Mouse (Mus musculus) kidney, postnatal 36 days (tissue): ENCODE measurements around the gene Lrrc32.
A peak's percentile ranks its signal among the peaks of the same experiment; 100 is the strongest.

Experiments
- DNase-seq, 2 experiments: peaks; one replicate each; pipeline ENCODE4 v3.0.0; 2021 to 2022; ENCODE audit warnings: mixed read lengths in 2 of 2

Gene Lrrc32

DNA sequence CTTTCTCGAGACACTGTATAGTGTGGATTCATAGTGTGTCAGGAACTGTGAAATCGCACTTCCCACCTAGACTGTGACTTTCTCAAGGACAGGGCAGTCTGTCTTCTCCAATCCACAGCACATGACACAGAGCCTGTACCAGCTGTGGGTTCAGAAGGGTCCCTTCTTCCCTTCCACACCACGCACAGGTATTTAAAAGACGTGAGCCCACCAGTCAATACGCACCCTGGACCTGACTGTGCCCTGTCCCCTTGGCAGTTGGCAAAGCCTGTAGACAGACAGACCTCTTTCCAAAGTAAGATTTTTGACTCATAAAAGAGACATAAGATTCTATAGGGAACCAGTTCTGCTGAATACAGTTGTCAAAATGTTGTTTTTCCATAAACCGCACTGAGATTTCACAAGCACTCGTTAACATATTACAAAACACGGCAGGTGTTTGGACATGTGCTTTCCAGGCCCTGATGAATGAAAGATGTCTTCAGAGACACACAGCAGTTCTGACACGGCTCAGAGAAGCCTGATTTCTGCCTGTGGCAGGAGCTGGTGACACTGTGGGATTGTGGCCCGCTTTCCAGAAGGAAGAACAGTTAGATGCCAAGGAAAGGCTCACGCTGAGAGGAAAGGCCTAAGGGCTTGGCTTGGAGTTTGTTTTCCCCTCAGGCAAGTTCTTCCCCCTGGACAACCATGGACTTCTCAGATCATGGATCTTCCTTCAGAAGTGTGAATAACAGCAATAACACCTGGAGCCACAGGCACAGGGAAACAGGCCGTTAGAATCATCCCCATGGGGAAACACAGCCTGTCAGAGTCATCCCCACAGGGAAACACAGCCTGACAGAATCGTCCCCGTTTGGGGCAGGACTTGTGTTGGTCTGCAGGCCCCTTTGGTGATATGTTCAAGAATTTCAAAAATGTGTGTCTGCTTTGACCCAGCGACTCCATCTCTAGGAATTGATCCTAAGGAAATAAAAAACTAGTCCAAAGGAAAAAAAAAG lies 22.2 kb downstream of the Lrrc32 start:
- no peak for DNase-seq

DNA sequence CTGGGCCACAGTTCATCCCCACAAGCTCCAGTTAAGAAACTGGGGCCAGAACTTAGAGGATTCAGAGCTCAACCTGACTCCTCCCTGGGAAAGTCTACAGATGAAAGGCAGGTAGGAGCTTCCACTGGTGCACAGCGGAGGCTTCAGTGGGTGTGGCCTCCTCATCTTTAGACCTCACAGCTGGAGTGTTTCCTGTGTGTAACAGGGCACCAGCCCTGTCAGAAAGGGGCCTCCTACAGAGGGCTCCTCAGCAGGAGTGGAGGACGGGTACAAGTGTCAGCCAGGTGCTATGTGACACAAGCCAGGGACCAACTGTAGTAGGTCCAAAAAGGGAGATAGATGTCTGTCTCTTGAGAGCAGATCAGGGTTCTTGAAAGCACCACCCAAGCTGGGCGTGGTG lies 24.2 kb downstream of the Lrrc32 start:
- no peak for DNase-seq

DNA sequence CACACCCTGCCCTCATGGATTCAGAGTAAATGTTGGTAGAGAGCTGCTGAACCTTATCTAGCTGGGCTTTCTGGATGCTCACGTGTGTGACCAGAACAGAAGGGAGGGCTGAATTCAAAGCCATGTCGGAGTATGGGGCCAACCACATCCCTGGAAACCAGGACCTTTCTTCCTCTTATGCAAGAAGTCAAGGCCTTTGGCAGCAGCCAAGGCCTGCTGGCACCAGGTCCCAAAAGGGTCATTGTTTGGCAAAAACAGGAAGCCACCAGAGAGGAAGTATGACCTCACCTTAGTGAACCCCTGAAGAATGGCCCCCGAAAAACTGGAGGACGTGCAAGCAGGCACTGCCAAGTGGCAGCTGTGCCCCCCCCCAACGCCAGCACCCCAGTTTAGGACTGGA lies 33.5 kb downstream of the Lrrc32 start:
- DNase-seq = peak; percentile 71 to 73

DNA sequence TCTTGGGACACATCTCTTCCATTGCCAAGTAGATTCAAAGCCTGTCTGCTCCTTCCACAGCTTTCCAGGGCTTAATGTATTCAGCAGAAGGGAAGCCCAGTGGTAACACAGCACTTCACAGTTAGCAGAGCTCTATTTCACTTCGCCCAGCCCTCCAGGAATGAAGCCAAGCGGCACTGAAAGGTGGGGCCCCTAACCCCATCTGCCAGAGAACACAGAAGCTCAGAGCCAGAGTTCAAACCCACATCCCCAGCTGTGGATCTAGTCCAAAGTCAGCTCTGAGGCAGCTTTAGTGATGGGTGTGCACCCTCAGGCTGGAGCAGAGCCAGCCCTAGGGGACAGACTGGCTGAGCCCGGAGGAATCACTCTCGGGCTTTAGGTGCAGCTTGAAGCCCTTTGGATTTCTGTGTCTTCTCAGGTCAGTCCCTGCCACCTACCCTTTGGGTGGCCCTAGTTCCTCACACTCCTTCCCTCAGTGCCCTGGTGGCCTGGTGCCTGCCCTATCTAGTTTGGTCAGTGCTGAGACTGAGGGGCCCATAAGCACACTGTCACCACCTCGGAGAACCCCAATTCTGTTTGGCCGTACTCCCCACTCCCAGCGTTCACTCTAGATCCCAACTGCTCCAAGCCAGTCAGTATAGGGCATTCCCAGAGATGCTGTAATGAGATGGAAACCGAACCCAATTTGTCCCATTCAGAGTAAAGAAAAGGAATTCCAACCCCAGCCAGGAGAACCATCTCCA lies 34.2 kb downstream of the Lrrc32 start:
- DNase-seq = peak; percentile 73 to 82

DNA sequence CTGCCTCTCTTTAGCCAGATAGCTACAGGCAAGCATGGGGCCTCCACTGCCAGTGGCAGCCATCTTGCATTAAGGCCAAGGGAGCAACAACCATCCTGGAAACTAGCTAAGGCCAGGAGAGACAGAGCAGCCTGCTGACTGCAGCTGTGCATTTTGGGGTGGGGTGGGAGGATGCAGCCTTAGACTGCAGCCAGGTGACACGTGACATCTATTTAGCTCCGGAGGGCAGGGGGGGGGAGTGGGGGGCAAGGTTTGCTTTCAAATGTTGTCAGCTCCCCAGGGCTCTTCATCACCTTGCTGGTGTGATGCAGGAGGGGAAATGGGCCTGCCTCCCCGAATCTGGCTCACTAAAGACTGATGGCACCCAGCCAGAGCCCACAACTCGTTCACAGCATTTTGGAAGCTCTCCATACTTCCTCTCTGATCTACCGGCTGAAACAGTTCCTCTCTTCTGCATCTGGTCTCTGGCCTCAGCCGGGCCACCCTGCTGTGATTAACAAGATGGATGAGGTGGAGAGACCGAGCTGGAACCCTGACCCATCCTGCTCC lies 34.8 kb downstream of the Lrrc32 start:
- DNase-seq = peak; percentile 61 to 79

DNA sequence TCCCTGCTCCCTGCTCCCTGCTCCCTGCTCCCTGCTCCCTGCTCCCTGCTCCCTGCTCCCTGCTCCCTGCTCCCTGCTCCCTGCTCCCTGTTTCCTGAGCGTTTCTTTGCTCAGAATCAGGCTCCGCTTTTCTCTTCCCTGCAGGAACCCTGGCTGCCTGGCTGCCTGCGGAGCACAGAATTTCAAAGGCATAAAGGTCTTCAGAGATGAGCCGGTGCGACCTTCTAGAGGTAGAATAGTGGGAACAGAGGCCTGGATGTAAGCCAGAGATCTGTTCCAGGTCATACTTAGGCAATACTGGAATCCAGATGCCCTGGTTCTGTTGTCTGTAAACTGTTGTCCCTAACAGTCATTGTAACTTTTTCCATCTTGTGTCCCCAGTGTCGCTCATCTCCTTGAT lies 35.3 kb downstream of the Lrrc32 start:
- peak in 1 of 2 experiments; percentile 40 for DNase-seq

DNA sequence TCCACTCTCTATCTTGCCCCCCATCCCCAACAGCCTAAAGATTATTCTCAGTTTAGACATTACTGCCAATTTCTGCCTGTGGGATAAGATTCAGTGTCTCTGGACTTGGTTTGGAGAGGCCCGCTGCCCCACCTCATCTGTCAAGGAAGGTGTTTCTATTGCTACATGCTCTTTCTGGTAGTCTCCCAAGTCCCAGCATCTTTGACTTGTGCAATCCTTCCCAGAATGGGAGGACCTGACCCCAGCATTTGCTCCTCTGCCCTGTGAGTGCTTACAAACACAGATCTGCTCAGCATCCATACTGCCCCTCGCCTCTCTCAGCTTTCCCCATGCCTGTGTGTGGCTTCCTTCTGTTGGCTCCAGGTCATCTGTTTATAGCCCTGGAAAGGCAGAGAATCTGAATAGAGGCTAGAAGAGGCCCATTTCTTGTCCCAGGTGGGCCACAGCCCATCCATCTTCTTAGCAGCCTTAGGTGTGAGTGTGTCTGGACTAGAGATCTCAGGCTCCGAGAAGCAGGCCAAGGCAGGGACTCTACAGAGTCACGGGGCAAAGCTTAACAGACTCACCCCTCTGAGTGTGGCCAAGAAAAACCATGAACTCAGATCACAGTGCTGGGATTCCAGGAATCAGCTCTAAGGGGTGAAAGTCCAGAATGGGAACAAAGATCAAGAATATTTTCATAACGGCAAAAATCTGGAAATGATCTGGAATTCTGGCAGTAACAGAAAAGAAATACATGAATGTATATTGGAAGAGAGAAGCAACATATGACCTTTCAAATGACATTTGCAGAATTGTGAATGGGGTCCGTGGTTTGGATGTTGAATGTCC lies 36.0 kb downstream of the Lrrc32 start:
- peak; percentile 45 to 60 for DNase-seq

DNA sequence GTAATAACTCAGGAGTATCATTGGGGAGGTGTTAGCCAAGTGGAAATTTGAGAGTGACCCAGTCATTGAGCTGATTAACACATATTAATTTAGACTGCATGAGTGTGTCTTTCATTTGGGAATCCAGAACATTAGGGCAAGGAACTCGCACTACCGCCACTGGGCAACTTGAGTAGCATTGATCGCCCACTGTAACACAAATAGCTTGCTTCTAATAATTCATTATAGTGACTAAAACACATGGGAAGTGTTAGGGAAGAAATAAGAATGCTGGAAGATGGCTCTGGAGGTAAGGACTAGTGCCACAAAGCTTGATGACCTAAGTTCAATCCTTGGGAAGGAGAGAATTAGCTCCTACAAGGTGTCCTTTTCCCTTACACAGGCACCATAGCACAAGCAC lies 38.0 kb downstream of the Lrrc32 start:
- DNase-seq = no peak

DNA sequence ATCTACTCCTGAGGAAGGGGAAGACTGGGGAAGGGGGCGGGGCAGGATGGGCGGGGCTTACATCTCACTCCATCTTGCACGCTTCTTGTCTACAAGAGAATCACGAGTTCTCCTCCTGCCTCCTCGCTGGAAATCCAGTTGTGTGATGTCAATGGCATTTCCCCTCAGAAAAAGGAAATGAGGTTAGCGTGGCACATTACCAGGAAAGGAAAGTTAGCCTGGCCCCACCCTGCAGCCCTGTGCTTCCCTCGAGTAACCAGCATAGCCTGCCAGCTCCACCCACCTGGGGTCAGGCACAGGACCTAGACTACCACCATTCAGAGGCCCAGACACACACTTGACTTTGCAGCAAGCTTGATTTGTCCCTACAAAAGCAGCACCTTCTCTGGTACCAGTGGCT lies 42.5 kb downstream of the Lrrc32 start:
- peak; percentile 47 to 74 for DNase-seq

DNA sequence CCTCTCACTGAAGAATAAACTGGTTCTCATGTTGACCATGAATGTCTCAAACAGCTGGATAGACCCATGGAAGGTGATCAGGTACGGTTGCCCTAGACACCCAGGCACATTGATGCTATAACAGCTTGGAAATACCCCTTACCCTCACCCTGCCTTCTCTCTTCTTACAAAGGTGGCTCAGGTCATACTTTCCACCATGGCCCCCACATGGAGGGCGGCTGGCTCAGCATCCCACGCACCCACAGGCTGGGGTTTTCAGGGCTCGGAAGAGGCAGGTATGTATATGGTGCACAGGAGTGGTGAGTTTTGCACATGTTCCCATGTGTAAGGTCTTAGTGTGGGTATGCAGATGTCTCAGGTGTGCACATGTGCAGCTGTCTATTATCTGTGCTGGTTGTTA lies 43.9 kb downstream of the Lrrc32 start:
- DNase-seq = no peak

DNA sequence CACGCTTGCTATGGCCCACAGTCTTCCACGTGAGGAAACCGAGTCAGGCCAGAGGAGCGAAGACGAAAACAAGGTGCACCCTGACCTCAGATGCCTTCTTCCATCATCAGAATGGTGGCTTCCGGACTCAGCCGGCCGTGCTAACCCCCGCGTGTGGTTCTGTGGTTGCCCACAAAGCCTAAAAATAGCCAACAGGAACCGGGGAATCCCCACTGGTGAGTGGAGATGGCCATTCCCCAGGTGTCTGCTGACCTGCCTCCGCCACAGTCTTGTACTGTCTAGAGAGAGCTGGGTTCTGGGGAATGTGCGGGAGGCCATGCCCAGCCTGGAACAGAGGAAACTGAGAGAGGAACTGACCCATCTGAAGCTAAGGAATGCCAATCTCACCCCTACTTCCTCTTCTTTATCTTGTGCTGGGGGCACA lies 45.4 kb downstream of the Lrrc32 start:
- DNase-seq = no peak

DNA sequence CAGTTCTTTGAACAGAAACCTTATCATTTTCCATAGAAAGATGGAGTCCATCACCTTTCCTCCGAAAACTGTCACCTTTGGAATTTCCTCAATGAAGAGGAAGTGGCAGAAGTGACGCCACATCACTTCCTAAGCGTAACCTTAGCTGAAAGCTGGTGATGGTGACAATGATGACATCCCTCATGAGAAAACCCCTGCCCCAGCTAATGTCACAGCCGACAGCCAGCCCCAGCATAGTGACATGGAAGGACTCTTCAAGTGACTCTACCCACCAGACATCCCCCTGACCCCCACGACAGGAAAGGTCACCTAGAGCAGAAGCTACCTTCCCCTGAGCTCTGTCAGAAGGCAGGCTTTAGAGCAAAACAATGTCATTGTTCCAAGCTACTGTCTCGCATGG lies 46.1 kb downstream of the Lrrc32 start:
- no peak for DNase-seq

DNA sequence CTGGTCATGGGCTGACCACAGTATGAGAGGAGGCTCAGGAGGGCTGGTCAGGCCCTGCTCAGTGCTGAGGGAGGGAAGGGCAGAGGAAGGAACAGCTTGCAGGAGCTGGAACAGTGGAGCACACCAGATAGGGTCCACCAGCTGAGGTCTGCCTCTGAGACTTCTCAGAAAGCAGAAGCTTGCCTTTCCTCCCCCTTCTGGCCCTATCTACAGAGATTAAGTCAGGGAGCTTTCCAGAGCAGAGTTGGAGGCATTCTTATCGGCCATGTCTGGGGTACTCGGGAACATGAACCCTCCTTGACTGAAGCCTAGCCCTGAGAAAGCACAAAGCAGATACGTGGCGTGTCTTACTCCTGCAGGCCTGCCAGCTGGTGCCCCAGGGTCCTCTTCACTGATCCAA lies 46.8 kb downstream of the Lrrc32 start:
- DNase-seq = no peak

DNA sequence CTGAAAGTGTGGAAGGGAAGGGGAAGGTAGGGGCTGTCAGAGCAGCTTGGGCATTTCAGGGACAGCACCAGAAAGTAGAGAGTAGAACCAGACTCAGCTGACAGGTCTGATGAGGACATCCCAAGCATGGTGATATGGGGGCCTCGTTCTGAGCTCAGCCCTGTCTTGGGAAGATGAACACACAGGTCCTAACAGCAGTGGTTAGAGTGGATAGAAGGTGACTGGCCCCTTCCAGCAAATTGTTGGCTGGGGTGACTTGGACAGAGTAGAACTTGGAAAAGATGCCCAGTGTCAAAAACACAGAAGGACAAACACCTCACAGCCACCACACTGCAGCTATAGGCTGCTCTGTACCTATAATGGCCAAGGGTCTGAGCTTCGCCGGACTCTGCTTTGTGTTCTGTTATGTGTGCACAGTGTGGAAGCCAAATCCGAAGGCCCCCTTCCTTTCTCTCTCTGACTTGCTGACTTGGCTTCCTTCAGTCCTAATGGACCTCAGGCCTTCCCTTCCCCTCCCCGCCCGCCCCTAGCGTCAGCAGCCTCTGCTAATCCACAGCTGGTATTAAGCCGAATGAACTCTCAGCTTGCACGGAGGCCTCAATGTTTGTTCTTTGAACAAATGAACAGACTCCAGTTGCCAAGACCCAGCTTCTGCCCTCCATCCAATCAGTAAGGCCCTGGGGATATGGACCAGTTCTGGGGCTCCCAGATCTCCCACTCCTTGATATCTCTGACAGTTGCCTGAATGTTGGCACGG lies 48.3 kb downstream of the Lrrc32 start:
- no peak for DNase-seq

DNA sequence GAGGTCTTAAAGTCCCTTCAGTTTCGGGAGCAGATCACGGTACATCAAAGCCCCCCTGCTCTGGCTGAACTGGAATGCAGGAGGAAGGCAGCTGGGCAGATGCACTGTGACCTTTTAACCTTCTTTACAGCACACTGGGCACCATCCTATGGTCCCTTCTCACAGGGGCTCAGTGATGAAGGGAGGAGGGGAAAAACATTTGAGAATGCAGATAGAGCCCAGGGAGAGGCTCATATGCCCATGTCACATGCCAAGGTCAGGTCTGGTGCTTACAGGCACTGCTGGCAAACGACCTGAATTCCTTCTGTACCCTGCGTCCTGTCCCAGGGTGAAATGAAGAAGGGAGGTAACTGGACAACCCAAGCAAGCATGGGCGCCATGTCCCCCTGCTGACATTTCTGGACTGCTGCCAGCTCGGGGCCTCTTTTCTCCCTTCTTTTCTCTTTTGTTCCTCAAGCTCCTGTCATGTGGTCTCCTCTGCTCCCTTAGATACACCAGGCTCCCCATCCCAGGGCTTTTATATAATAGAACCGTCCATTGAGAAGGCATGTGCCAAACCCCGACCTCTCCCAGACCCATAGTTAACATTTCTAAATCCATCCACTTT lies 49.0 kb downstream of the Lrrc32 start:
- no peak for DNase-seq

DNA sequence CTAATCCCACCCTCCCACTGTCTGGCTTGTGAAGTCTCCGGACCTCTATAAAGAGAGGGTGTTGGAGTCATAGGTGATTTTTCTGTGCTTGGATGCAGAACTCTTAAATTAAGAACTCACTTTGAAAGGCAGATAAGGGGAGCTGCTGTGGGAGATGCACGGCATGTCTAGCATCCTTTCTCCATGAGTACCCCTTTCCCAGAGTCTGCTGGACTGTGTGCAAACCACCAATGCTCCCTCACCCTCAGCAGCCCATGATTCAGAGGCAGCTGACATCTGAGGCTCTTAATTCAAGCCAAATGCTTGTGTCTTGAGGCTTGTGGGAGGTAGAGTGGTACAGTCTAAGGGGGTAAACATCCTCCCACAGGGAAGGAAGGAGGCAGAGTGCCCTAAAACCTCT lies 51.8 kb downstream of the Lrrc32 start:
- no peak for DNase-seq

DNA sequence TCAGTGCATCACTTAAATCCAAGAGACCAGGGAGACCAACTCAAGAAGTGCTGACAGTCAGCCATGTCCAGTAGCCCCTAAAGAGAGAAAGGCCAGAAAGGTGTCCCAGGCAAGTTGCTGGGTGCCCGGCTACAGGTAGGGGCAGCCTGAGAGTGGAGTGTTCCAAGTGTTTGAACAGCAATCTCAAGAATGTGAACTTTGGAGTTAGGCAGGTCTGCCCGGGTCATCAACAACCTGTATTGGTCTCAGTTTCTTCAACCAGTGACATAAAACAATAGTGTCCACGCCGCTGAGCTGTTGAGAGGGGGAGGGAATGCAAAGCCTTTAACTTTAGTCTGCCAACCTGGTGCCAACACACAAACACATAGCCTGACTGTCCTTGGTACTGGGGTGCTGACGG lies 52.5 kb downstream of the Lrrc32 start:
- peak in 1 of 2 experiments; percentile 40 for DNase-seq

DNA sequence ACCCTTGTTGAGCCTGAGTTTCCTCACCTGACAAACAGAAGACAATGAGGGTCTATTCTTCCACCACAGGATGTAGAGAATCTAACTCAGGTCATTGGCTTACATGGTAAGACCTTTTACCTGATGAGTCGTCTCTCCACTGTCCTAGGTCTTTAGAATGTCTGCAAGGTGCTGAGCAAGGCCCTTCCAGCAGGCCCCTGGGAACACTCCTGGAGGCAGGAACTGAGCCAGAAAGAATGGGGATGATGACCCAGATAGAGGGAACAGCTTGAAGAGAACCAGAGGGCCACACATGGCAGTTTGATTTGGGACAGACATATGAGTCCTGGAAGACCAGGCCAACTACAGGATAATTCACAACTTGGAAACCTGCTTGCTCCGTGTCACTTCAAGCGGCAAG lies 53.2 kb downstream of the Lrrc32 start:
- no peak for DNase-seq

DNA sequence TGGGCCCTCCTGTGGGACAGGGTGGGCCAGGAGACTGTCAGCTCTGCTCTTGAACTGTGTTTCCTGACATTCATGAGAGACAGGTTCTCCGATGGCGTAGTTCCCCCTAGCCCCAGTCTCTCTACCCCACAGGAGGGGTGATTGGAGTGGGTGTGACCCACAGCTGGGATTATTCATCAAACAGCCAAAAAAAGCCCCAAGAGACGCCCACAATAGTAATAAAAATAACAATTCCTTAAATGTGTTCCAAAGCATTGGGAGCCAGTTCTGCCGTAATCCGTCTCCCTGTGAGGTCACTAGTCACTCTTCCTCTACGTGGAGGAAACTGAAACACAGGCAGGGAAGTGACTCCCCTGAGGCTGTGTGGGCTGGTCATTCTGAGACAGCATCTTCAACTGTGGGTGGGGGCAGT lies 53.7 kb downstream of the Lrrc32 start:
- peak; percentile 59 to 78 for DNase-seq

DNA sequence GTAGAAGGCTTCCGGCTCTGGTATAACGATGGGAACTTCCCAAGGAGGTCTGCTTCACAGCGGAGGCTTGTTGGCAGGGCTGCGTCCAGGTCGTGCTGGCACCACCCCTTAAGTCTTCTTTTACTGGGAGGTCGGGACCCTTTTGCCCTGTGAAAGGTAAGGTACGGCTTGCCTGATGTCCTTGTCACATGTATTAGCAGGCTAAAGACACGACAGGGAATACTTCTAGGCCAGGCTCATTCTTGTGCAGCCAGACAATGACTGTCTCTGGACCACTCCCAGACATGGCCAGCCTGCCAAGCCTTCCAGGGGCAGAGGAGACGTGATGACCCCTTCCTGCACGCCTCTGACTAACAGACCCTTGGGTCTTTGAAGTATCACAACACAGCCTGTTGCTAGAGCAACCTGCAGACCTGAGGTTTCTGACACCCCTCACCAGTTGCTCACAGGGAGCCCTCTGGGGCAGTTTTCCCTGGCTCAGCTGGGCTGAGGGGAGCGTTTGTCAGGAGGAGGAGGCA lies 54.8 kb downstream of the Lrrc32 start:
- DNase-seq = no peak

DNA sequence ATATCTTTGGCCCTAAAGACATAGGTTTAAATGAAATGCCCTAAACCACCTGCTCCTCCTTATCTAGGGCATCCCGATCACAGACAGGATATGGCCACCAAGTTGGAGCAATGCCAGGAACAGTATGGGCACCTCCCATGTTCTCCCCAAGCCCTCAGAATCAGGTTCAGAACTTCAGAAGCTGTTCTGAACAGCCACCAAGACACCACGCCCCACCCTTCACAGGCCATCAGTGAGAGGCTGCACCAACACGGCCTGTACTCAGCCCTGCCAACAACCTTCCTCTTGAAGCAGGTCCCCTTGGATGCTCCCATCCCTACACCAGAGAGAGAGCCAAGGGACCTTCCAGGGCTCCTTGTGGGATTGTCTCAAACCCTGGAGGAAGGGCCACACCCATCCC lies 55.5 kb downstream of the Lrrc32 start:
- no peak for DNase-seq
